Mouse (Mus musculus): ENCODE data around the gene Tmem170b. TPM values are rescaled to one million over a fixed set of nuclear protein-coding genes. Genes with fewer than 3 reads are reported as not detected.

Gene Tmem170b
- polyA plus RNA-seq (2016; fragmentation: Nextera tagmentation; extraction: Ambion mirVana), result 9.9 and 10.2 TPM in 2 replicates

DNA sequence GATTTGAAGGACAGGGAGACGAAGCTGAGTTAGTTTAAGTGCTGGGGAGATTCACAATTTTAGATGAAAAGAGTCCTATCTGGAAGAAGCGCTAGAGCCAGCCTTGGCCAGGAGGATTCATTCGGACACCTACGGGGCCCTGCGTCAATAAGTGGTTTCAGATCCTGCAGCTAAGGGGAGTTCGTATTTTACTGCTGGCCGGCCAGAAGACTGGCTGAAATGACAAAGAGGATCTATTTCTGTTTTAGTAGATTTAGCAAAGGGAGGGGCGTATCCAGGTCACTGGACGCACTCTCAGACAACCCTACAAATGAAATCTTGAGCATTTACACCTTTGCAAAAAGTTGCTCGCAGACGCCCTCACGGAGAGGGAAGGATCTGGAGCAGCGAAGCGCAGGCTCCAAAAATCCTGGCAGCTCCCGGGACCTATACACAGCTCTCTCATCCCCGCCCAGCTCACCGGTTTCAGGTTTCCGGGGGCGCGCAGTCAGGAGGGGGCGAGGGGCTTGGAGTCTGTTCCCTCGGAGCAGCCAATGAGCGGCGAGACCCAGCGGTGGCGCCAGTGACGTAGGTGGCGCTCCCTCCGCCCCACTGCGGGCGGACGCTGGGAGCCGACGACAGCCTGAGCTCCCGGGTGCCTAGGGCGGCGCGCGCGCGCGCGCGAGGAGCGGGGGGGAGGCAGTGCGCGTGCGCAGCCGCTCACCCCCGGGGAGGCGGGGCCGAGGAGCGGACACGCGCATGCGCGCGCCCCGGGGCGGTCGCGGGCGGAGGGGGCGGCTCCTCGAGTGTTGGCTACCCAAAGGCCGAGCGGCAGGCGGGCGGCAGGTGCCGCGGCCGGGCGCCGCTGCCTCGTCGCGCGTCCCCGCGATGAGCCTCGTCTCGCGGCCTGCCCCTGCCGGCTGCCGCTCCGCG is at the start of gene Tmem170b:
TSS of gene Tmem170b (plus strand) at position 809 of the 912 bp plus-strand sequence.
- H3K27ac ChIP-seq (replicated peaks), result peak within 1 kb of the TSS; percentile 94
- H3K27me3 ChIP-seq (replicated peaks; ENCODE audit: low read depth, poor library complexity, severe bottlenecking), result no peaks in the 10 kb centered on the region
- peaks cover 20% of the 10 kb centered on the region for H3K4me1 ChIP-seq
- H3K4me3 ChIP-seq, result peak within 1 kb of the TSS; percentile 95
- no peaks in the 10 kb centered on the region for H3K9me3 ChIP-seq
- no peaks in the 10 kb centered on the region for H3K36me3 ChIP-seq (replicated peaks)
- DNase-seq (ENCODE audit: low spot score), result peak; percentile 100
- 1% methylated on average over 87 of the region's 87 CpGs for WGBS

DNA sequence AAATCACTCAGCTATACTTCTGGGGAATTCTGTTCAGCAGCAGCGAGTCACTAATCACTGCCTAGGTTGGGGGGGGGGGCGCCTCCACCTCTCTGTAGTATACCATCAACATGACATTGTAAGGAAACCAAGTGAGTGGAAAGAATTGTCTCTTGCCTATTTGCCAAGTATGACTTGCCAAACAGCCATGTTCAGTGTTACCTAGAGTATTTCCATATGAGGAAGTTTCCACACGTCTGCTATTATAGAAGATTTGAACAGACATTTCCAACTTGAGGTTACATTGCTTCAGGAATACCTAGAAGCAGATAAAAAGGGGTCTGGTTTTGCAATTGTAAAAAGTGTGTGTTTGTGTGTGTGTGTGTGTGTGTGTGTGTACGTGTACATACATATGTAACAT is 44.7 kb upstream of the Tmem170b start:
- Histone ChIP-seq H3K9me3 (no peaks in the 10 kb centered on the region), H3K4me3 (no peak overlapping the region), H3K27ac (replicated peaks) (no peak overlapping the region), H3K27me3 (replicated peaks; ENCODE audit: low read depth, poor library complexity, severe bottlenecking) (0 out of 2 replicates have a peak, but pooled peaks cover 4% of the 10 kb centered on the region), H3K36me3 (replicated peaks) (no peaks in the 10 kb centered on the region), H3K4me1 (0 out of 2 replicates have a peak, but pooled peaks cover 3% of the 10 kb centered on the region)
- no peak for DNase-seq (ENCODE audit: low spot score)
- 86% methylated on average over 4 of the region's 4 CpGs for WGBS

DNA sequence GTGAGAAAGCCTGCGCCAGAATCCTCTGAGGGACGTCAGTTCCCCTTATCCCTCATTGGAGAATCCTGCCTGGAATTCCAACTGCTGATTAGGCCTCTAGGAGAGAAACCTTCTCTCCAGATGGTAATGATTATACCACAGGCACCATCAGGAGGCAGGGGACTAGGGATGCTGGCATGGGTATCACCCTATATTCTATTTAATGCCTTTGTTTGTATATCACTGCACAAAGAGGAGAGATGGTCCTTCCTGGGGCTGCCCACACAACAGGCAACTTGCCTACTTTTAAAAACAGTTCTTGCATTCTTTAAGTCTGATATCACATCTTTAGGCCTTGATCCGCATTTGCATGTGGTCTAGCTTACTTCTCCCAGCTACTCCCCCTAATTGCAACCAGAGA is 37.3 kb upstream of the Tmem170b start:
- H3K4me1 ChIP-seq, result peaks cover 27% of the 10 kb centered on the region
- H3K36me3 ChIP-seq (replicated peaks), result no peaks in the 10 kb centered on the region

DNA sequence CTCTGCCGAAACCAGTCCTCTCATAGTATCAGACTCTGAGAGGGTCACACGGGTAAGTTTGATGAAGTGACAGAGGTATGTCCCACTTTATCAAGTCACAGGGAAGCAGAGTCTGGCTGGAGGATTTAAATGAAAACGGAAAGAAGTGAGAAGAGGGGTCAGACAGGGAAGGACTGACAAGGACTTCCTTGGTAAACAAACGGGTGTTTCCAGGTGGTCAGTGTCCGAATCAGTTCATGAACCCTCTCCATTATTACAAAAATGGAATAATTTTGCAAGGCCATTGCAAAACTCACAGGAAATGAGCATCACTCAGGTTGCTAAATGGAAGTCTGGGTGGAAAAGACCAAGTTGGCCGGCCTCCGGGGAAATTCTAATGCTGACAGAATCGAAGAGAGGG is 36.8 kb upstream of the Tmem170b start:
- no peaks in the 10 kb centered on the region for H3K36me3 ChIP-seq (replicated peaks)
- peak overlapping the region; percentile 44; the same call in 1 of the 2 replicates for H3K27ac ChIP-seq (replicated peaks)
- WGBS, result 78% methylated on average over 8 of the region's 8 CpGs
- DNase-seq (ENCODE audit: low spot score), result no peak
- peaks cover 26% of the 10 kb centered on the region for H3K4me1 ChIP-seq
- H3K4me3 ChIP-seq, result no peak overlapping the region
- H3K27me3 ChIP-seq (replicated peaks; ENCODE audit: low read depth, poor library complexity, severe bottlenecking), result no peaks in the 10 kb centered on the region
- no peaks in the 10 kb centered on the region for H3K9me3 ChIP-seq

More for the DNA sequence above, 37.3 kb upstream of the Tmem170b start:
- Histone ChIP-seq H3K27me3 (replicated peaks; ENCODE audit: low read depth, poor library complexity, severe bottlenecking) (0 out of 2 replicates have a peak, but pooled peaks cover under 1% of the 10 kb centered on the region), H3K4me3 (no peak overlapping the region), H3K27ac (replicated peaks) (peak overlapping the region; percentile 44; the same call in 1 of the 2 replicates), H3K9me3 (no peaks in the 10 kb centered on the region)
- DNase-seq (ENCODE audit: low spot score), result peak; percentile 43
- 40% methylated on average over 3 of the region's 3 CpGs for WGBS

DNA sequence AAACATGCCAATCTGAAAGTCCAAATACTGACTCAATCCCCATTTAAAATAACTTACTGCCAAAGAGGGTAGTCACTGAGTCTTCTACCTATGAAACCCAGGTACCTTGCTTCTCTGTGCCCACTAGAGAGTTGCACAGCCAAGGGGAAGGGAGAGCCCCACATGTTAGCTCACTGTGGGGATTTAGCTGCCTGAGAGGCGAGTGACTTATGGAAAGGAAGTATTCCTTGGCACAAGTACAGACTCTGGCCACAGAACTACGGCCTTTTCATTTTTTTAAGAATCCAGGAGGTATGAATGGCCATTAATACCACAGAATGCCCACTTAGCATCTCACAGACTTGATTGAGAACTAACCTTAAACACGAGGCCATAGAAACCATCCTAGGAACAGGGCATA is 35.9 kb upstream of the Tmem170b start:
- WGBS, result 90% methylated on average over 3 of the region's 3 CpGs
- no peak overlapping the region for H3K4me3 ChIP-seq
- H3K27me3 ChIP-seq (replicated peaks; ENCODE audit: low read depth, poor library complexity, severe bottlenecking), result no peaks in the 10 kb centered on the region
- no peak for DNase-seq (ENCODE audit: low spot score)
- no peak overlapping the region for H3K27ac ChIP-seq (replicated peaks)
- no peaks in the 10 kb centered on the region for H3K9me3 ChIP-seq
- peaks cover 26% of the 10 kb centered on the region for H3K4me1 ChIP-seq
- H3K36me3 ChIP-seq (replicated peaks), result no peaks in the 10 kb centered on the region

DNA sequence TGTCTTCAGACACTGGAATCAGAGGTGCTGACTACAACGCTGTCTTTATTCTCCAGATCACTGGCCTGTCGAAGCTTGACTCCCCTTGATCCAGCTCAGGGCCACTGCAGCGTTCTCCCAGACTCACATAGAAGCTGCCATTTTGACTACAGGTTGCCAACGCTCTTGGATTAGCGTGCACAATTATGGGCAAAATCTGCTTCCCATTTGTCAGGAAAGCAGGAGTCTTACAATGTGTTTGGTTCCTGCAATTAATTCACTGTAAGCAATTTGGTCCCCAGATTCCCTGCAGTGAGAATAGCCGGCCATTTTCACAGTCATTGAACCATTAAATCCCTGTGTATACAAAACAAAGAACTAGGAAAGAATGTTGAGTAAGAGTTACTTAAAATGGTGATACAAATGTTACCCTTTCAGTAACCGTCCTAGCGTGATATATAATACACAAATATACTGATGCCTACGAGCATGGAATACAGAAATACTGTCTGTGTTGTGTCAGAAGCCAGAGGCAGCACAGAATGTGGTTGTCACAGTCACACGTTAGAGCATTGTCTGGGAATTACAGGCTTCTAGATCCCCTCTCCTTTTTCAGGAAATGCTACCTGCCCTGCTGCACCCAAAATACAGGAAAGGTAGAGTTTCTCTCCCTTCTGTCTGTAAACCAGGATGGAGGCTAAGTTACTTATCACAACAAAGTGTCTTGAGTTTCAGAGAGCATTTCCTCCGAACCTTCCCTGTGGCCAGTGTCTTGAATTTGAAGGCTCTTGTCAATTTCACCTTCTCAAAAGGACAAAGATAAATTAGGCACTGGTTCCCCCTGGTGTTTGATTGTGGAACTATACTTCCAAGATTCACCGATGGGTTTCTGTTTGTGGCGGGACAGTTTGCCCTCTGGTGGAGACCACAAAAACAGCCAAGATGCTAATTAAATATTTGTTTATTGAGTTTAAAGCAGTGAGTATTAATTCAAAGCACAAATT is 34.0 kb upstream of the Tmem170b start:
- no peaks in the 10 kb centered on the region for H3K27me3 ChIP-seq (replicated peaks; ENCODE audit: low read depth, poor library complexity, severe bottlenecking)
- DNase-seq (ENCODE audit: low spot score), result peak; percentile 73
- no peak overlapping the region for H3K27ac ChIP-seq (replicated peaks)
- peaks cover 26% of the 10 kb centered on the region for H3K4me1 ChIP-seq
- no peaks in the 10 kb centered on the region for H3K36me3 ChIP-seq (replicated peaks)
- 36% methylated on average over 13 of the region's 13 CpGs for whole genome bisulfite sequencing
- H3K4me3 ChIP-seq, result peak overlapping the region; percentile 21; the same call in 1 of the 2 replicates
- no peaks in the 10 kb centered on the region; the same call in 1 of the 2 replicates for H3K9me3 ChIP-seq

DNA sequence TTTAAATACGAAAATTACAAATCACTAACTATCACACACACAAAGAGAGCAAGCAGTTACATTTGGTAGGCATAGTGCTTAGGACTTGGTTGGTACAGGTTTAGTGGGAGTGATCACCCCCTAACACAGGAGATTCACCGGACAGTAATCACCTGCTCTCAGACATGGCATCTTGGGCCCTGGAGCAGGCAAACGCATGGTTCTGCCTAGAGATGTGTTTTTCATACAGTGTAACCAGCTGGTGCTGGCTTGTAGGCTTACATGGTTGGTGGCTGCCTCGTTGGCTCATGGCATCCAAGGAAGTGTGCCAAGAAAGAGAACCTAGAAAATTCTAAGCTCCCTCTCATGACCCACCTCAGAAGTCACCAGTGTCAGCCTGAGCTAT is 33.4 kb upstream of the Tmem170b start:
- H3K4me3 ChIP-seq, result no peak overlapping the region
- H3K27me3 ChIP-seq (replicated peaks; ENCODE audit: low read depth, poor library complexity, severe bottlenecking), result no peaks in the 10 kb centered on the region
- no peaks in the 10 kb centered on the region for H3K36me3 ChIP-seq (replicated peaks)
- 51% methylated on average over 4 of the region's 4 CpGs for WGBS
- no peak for DNase-seq (ENCODE audit: low spot score)
- H3K27ac ChIP-seq (replicated peaks), result no peak overlapping the region
- H3K9me3 ChIP-seq, result no peaks in the 10 kb centered on the region; the same call in 1 of the 2 replicates
- H3K4me1 ChIP-seq, result peaks cover 26% of the 10 kb centered on the region

DNA sequence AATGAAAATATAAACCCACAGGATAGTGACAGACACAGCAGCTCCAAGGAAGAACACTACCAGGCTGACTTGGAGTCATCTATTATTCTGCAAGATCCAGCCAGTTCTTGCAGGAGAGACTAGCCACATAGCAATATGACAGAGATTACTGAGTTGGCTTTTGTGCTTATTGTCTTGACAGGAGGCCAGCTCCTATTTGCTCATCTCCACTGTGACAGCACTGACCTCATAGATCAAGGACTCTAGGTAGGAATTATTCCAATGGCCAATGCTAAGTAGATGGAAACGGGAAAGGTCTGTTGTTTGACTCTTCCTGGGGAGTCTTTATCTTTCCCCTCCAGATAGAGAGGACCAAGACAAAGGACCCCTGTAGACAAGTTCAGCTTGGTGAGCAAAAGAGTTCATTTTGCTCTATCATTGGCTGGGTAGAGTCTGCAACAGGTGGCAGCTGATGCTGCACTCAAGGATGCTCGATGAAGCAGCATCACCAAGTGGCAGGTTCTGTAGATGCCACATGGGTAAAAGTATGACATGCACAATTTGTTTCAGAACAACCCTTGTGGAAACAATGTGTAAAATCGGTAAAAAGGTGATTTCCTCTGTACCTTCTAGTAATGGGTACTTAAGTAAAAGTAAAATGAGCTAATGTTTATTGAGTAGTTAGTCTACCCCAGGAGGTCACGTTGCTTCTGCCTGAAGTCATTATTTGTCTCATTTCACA is 32.4 kb upstream of the Tmem170b start:
- Histone ChIP-seq H3K36me3 (replicated peaks) (no peaks in the 10 kb centered on the region), H3K4me1 (peaks cover 19% of the 10 kb centered on the region), H3K27ac (replicated peaks) (no peak overlapping the region), H3K4me3 (no peak overlapping the region), H3K9me3 (no peaks in the 10 kb centered on the region; the same call in 1 of the 2 replicates), H3K27me3 (replicated peaks; ENCODE audit: low read depth, poor library complexity, severe bottlenecking) (no peaks in the 10 kb centered on the region)
- no peak for DNase-seq (ENCODE audit: low spot score)
- 44% methylated on average over 4 of the region's 4 CpGs for WGBS

DNA sequence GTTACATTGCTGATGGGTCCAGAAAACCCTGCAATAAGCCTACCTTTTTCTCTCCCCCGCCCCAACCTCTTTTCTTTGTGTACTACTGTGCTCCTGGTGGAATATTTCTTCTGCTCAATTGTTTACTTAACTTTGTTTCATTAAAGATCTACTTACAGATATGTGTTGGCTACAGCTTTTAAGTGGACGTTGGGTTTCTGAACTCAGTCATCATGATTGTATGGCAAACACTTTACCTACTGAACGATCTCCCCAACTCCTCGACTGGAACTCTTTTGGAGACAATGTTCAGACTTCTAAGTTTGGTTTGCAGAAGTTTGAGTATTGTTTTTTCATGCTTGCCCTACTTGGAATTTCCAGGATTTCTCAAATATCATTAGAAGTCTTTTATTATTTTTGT is 24.6 kb upstream of the Tmem170b start:
- 89% methylated on average over 4 of the region's 4 CpGs for WGBS
- Histone ChIP-seq H3K9me3 (no peaks in the 10 kb centered on the region; the same call in 1 of the 2 replicates), H3K27ac (replicated peaks) (no peak overlapping the region), H3K4me3 (no peak overlapping the region), H3K36me3 (replicated peaks) (no peaks in the 10 kb centered on the region), H3K4me1 (no peaks in the 10 kb centered on the region), H3K27me3 (replicated peaks; ENCODE audit: low read depth, poor library complexity, severe bottlenecking) (no peaks in the 10 kb centered on the region)
- no peak for DNase-seq (ENCODE audit: low spot score)

DNA sequence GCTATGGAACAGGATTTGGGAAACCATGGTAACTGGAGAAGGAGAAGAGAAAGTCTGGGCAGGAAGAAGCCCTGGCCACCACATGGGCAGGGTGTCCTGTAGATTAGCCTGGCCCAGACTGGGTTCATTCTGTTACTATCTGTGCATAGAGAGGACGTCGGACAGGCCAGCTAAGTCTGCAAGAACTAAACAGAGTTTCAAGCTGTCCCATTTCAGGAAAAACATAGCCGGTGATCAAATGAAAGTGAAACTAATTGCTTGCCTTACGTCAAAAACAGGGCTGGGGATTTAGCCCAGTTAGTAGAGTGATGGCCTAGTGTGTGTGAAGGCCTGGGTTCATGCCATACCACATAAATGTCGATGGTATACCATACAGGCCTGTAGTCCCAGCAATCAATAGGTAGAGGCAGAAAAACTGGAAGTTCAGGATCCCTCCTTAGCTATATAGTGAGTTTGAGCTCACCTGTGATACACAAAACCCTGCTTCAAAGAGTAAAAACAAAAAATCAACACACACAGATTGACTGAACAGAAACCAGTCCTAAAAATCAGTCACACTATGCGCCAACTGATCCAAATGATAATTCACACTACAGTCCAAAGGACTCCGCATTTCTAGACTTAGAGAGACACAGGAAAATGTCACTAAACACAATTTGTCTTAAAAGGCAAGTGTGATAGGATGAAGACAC is 21.9 kb upstream of the Tmem170b start:
- no peaks in the 10 kb centered on the region for H3K27me3 ChIP-seq (replicated peaks; ENCODE audit: low read depth, poor library complexity, severe bottlenecking)
- no peaks in the 10 kb centered on the region for H3K4me1 ChIP-seq
- no peaks in the 10 kb centered on the region for H3K36me3 ChIP-seq (replicated peaks)
- WGBS, result 87% methylated on average over 7 of the region's 7 CpGs
- H3K4me3 ChIP-seq, result no peak overlapping the region
- H3K27ac ChIP-seq (replicated peaks), result no peak overlapping the region
- no peak for DNase-seq (ENCODE audit: low spot score)
- H3K9me3 ChIP-seq, result no peaks in the 10 kb centered on the region

DNA sequence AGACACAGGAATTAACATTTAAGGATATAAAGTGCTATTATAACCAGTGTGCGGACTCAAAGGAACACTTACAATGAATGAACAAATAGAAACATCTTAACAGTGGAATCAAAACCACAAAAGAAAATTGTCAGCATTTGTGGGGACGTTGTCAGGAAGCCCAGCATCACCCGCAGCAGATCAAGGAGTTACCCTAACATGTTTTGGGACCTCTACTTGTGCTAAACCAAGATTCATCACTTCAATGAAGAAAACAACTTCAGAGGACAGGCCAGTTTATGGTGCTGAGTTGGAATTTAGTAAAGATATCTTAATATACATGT is 21.4 kb upstream of the Tmem170b start:
- Histone ChIP-seq H3K4me3 (no peak overlapping the region), H3K36me3 (replicated peaks) (no peaks in the 10 kb centered on the region), H3K4me1 (no peaks in the 10 kb centered on the region), H3K27me3 (replicated peaks; ENCODE audit: low read depth, poor library complexity, severe bottlenecking) (no peaks in the 10 kb centered on the region), H3K9me3 (no peaks in the 10 kb centered on the region), H3K27ac (replicated peaks) (no peak overlapping the region)
- 90% methylated on average over 3 of the region's 3 CpGs for WGBS
- DNase-seq (ENCODE audit: low spot score), result no peak
